Comparison of ENCODE assay signal across 12 mouse cellular contexts in genomic region chr3:17795271-17796260, GRCm38 (mm10).
A peak's percentile ranks its signal among the peaks of the same experiment; 100 is the strongest.
DNase-seq lines count a peak whose midpoint lies in the region; ATAC-seq lines count a peak whose summit lies in the region.
"Had no signal": no experiment of that assay in that cellular context is flagged by ENCODE, and none has a peak within 500 bp of the region (broad histone marks: within the 10 kb centered on the region; RNA-seq: fewer than 3 reads in every experiment).

No protein-coding gene starts in this region.

- no peak for ATAC-seq in midbrain, embryonic 16.5 days

- peak; percentile 14 for DNase-seq in cerebellum, adult 11-12 months
- no peak for DNase-seq in cerebellum, adult 11 months
- DNase-seq in cerebellum, postnatal 25 days = peak; percentile 19 to 35
- DNase-seq in hindbrain, embryonic 10.5 days (ENCODE audit: low spot score) = peak; percentile 38
- no peak for DNase-seq in kidney, postnatal 10 days
- DNase-seq in kidney, adult 9 months = no peak
- no peak for DNase-seq in adrenal gland, adult 18-20 months (ENCODE audit: low spot score in 2 of 2)
- DNase-seq: heart, adult 11 months; kidney, adult 2 months had no signal

- H3K27ac ChIP-seq in hindbrain, embryonic 10.5 days = peak overlapping the region; percentile 99
- peak overlapping the region; percentile 98 for H3K27ac ChIP-seq in midbrain, embryonic 16.5 days (ENCODE audit: low read length)
- H3K27ac ChIP-seq: limb, embryonic 12.5 days; lung, embryonic 15.5 days had no signal

- H3K9me3 ChIP-seq in hindbrain, embryonic 10.5 days = no peaks in the 10 kb centered on the region
- H3K9me3 ChIP-seq in midbrain, embryonic 16.5 days (replicated peaks; ENCODE audit: control insufficient read depth, low read length, poor library complexity, severe bottlenecking) = no peaks in the 10 kb centered on the region
- H3K9me3 ChIP-seq: limb, embryonic 12.5 days; lung, embryonic 15.5 days had no signal

- peaks cover 33% of the 10 kb centered on the region for H3K4me1 ChIP-seq in hindbrain, embryonic 10.5 days (replicated peaks)
- H3K4me1 ChIP-seq in midbrain, embryonic 16.5 days (ENCODE audit: control insufficient read depth, insufficient read depth, low read length) = no peaks in the 10 kb centered on the region
- H3K4me1 ChIP-seq: lung, embryonic 15.5 days had no signal

- H3K36me3 ChIP-seq in hindbrain, embryonic 10.5 days = peaks cover 28% of the 10 kb centered on the region
- peaks cover 4% of the 10 kb centered on the region; the same call in 1 of the 2 replicates for H3K36me3 ChIP-seq in midbrain, embryonic 16.5 days (ENCODE audit: control insufficient read depth, insufficient read depth, low read length)
- H3K36me3 ChIP-seq: limb, embryonic 12.5 days; lung, embryonic 15.5 days had no signal

- WGBS in hindbrain, embryonic 10.5 days = 9% methylated on average over 24 of the region's 24 CpGs
- WGBS in midbrain, embryonic 16.5 days = 10% methylated on average over 24 of the region's 24 CpGs

- peak overlapping the region; percentile 83 for H3K9ac ChIP-seq in midbrain, embryonic 16.5 days (ENCODE audit: low read depth, low read length)
- H3K9ac ChIP-seq: limb, embryonic 12.5 days; lung, embryonic 15.5 days had no signal

- peaks cover 43% of the 10 kb centered on the region for H3K27me3 ChIP-seq in hindbrain, embryonic 10.5 days (ENCODE audit: insufficient read depth, poor library complexity, severe bottlenecking)
- H3K27me3 ChIP-seq in midbrain, embryonic 16.5 days (ENCODE audit: control insufficient read depth, insufficient read depth, low read depth, low read length) = no peaks in the 10 kb centered on the region

- peak overlapping the region; percentile 72 for H3K4me3 ChIP-seq in hindbrain, embryonic 10.5 days
- H3K4me3 ChIP-seq in midbrain, embryonic 16.5 days (ENCODE audit: low read depth, low read length) = peak overlapping the region; percentile 57
- H3K4me3 ChIP-seq: lung, embryonic 15.5 days had no signal

- peak overlapping the region; percentile 82 for H3K4me2 ChIP-seq in midbrain, embryonic 16.5 days (ENCODE audit: low read length)

Comparison
In these comparisons a context has a peak if more than half of its experiments do, and no peak if none do; other contexts are left out.
1. DNase-seq: peak in cerebellum, adult 11-12 months (single experiment), cerebellum, postnatal 25 days (2 of 2) and hindbrain, embryonic 10.5 days (single experiment); none in cerebellum, adult 11 months (single experiment), kidney, postnatal 10 days (single experiment), kidney, adult 9 months (single experiment) and adrenal gland, adult 18-20 months (0 of 2).